In genomic region chr12:85497310-85498135, GRCm38 (mm10) we compare ENCODE assay signal across 8 mouse cellular contexts. TPM values are rescaled to one million over a fixed set of nuclear protein-coding genes. Genes with fewer than 3 reads are reported as not detected.
DNase-seq lines count a peak whose midpoint lies in the region; ATAC-seq and TF ChIP-seq lines count a peak whose summit lies in the region.

No protein-coding gene starts in this region.

- H3K4me1 ChIP-seq in heart, embryonic 15.5 days (replicated peaks), result peaks cover 8% of the 10 kb centered on the region

- no peak overlapping the region for H3K4me3 ChIP-seq in heart, embryonic 15.5 days

- POLR2A ChIA-PET in Patski (lab: Charles Lee), result no interaction called here

- in situ Hi-C loops in Patski (cut with MboI; ENCODE audit: low pct_unique_long_range_greater_than_20kb), result loop anchor here (25.0 kb wide), 1 partner anchor 310 kb away; the partner anchor contains the start of gene Pgf

- CTCF ChIA-PET in Patski (lab: Charles Lee), result interaction anchor here (1.0 to 1.7 kb wide), 5 partner anchors 14 to 232 kb away, joined by 3 to 4 read pairs (median 4); partner anchors contain the start of gene Jdp2

- TF ChIP-seq CTCF in Patski (IDR thresholded peaks at IDR 0.05), result no peak

- H3K9me3 ChIP-seq in heart, embryonic 15.5 days (replicated peaks), result no peaks in the 10 kb centered on the region

- no peak overlapping the region for H3K9ac ChIP-seq in heart, embryonic 15.5 days

- intact Hi-C loops in left cerebral cortex, postnatal 25 days (cut with DNase I), result loop anchor here (1.0 to 5.0 kb wide), 2 partner anchors 166 to 230 kb away; no protein-coding TSS in a partner anchor

- peak; percentile 30 for DNase-seq in embryo, embryonic 11 days
- no peak for DNase-seq in embryo, embryonic 9.5 days (ENCODE audit: extremely low spot score)
- DNase-seq in Patski (ENCODE audit: low read depth, low spot score), result peak; percentile 99
- DNase-seq in lung, postnatal 25 days (ENCODE audit: low spot score), result peak; percentile 72
- no peak for DNase-seq in right cerebral cortex, postnatal 25 days
- DNase-seq in adrenal gland, adult 2 months, result no peak
- DNase-seq in left cerebral cortex, postnatal 25 days (ENCODE audit: low spot score in 2 of 2), result no peak

- peak overlapping the region; percentile 26; the same call in 1 of the 2 replicates for H3K27ac ChIP-seq in heart, embryonic 15.5 days

- ATAC-seq in Patski, result peak; percentile 90
- ATAC-seq in heart, embryonic 15.5 days (replicated peaks; ENCODE audit: insufficient number of reproducible peaks, insufficient read depth, low FRiP score, low read depth), result no peak; the same call in 1 of the 2 replicates

- H3K36me3 ChIP-seq in heart, embryonic 15.5 days, result no peaks in the 10 kb centered on the region

- WGBS in heart, embryonic 15.5 days, result 47% methylated on average over 11 of the region's 11 CpGs

- H3K27me3 ChIP-seq in Patski, result no peaks in the 10 kb centered on the region
- H3K27me3 ChIP-seq in heart, embryonic 15.5 days, result no peaks in the 10 kb centered on the region

- H3K4me2 ChIP-seq in heart, embryonic 15.5 days, result no peak overlapping the region

RNA-seq across cellular contexts. Expression of gene Fos, which starts 23.8 kb away (rescaled TPM):
- polyA plus RNA-seq in Patski (2021), result 678 TPM
- 5.4 and 5.9 TPM in 2 replicates for polyA plus RNA-seq in heart, embryonic 15.5 days (2015; fragmentation: Nextera tagmentation; extraction: Ambion mirVana)
- 10 to 100 TPM in 1 of 2 experiments, 1 to 10 TPM in 1; 3.1 to 16.7 TPM for total RNA-seq in adrenal gland, adult 2 months (2021)
- polyA plus RNA-seq in adrenal gland, adult 2 months (2012; rRNA removed), result 3.9 and 4.9 TPM in 2 replicates
- total RNA-seq in left cerebral cortex, postnatal 25 days (2021), result 10 to 100 TPM; 47.2 to 55.9 TPM

Comparison
In these comparisons a context has a peak if more than half of its experiments do, and no peak if none do; other contexts are left out.
1. DNase-seq: peak in embryo, embryonic 11 days (single experiment), Patski (single experiment) and lung, postnatal 25 days (single experiment); none in embryo, embryonic 9.5 days (single experiment), right cerebral cortex, postnatal 25 days (single experiment), adrenal gland, adult 2 months (single experiment) and left cerebral cortex, postnatal 25 days (0 of 2).
2. RNA of gene Fos, which starts 23.8 kb away (polyA plus RNA-seq): 678 TPM in Patski (single experiment); 5.4 to 5.9 TPM in heart, embryonic 15.5 days and 3.9 to 4.9 TPM in adrenal gland, adult 2 months; every median in the first group is over 10 times any median in the second.